Mouse (Mus musculus): ENCODE results near the gene Zcchc14. TPM values are rescaled to one million over a fixed set of nuclear protein-coding genes. Genes with fewer than 3 reads are reported as not detected.
"Not testable (repeated sequence)": the region's sequence is repeated elsewhere in the genome, so short reads cannot be mapped to it uniquely, and the experiment has no call there.

Gene Zcchc14
- total RNA-seq, 1 experiment from 2014 or later: under 0.01 TPM

GRCm38 (mm10) chr8:121668553-121668952 lies 15.9 kb upstream of the Zcchc14 start:
- no peak for ATAC-seq (ENCODE audit: extremely low read depth, insufficient number of reproducible peaks, low FRiP score, poor library complexity, severe bottlenecking)

- not testable (repeated sequence) for ATAC-seq (ENCODE audit: extremely low read depth, insufficient number of reproducible peaks, low FRiP score, poor library complexity, severe bottlenecking)
Observed at GRCm38 (mm10) chr8:121667936-121668500, 15.3 kb upstream of the Zcchc14 start.

DNA sequence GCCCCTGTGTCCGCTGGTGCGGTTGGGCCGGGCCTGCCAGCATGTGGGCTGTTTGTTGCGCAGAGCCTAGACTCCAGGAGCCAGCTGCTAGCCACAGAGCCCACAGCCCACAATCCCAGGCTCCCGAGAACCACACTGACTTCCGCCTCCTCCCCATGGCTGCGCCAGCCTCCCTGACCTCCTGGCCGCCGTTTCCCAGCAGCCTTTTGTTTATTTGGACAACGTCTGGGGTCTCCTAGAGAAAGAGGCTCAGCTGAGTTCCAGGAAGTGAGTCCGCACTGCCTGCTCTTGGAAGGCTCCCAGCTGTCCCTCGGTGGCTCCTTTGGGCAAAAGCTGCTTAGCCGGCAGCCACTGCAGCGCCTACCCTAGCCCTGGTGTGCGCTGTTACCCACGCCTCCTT lies 12.6 kb upstream of the Zcchc14 start:
- no peak for ATAC-seq (ENCODE audit: extremely low read depth, insufficient number of reproducible peaks, low FRiP score, poor library complexity, severe bottlenecking)

DNA sequence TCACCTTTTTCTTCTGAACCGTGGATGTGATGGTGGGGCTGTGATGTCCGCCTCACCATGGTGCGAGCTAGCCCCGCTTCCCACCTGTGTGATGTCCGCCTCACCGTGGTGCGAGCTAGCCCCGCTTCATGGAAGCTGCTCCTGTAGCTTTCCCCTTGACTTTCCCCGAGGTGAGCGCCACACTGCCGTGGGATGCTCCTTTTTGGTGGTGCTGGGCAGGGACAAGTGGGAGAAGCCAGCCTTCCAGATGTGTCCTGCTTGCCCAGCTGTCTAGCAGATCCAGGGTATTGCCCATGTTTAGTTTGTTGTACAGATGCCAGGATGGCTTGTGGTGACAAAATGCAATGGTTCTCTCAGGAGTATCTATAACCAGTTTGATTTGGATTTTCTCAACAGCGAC lies 10.4 kb upstream of the Zcchc14 start:
- ATAC-seq (ENCODE audit: extremely low read depth, insufficient number of reproducible peaks, low FRiP score, poor library complexity, severe bottlenecking): no peak

DNA sequence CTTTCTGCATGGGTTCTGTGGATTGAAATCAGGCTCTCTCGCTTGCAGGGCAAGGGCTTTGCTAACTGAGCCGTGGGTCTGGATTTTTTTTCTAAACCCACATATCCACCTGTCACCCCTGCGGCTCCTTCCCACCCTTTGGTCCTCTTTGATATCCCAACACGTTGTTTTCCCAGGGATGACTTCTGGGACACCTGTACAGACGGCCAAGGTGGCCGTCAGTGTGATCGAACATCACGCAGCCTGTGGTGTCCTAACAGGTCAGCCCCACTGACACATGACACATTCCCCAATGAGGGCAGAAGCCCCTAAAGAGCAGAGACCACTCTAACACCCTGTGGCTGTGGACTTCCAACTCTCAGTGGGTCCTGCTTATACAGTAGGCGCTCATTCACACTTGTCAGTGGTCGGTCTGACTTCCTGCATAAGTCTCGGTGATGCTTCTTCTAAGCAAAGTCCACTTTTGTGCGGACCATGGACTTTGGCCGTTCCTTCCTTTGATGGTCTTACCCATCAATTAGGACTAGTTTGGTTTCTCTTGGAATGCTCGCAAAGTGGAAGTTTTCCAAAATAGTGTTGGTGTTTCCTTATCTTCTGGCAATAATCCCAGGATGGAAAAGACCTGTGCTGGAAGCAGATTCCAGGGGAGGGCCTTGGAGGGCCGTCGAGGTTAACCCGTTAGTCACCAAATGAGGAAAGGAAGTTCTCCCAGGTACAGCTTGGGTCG lies 9.1 kb upstream of the Zcchc14 start:
- no peak for ATAC-seq (ENCODE audit: extremely low read depth, insufficient number of reproducible peaks, low FRiP score, poor library complexity, severe bottlenecking)

DNA sequence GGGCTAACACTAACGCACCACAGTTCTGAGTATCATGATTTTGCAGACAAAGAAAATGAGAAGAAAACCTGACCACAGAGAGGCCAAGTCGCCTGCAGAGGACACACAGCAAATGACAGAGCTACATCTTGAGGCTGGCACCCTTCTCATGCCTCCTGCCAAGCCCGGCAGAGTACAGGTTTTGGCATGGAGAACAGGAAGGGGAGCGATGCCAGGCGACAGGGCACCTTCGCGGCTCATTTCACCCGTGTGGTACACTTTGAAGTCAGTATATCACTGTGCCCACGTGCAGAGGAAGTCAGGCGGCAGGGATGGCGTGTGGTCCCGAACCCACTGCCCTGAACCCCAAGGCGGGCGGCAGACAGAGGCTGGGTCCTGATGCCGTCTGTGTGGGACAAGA lies 7.9 kb upstream of the Zcchc14 start:
- no peak for ATAC-seq (ENCODE audit: extremely low read depth, insufficient number of reproducible peaks, low FRiP score, poor library complexity, severe bottlenecking)

DNA sequence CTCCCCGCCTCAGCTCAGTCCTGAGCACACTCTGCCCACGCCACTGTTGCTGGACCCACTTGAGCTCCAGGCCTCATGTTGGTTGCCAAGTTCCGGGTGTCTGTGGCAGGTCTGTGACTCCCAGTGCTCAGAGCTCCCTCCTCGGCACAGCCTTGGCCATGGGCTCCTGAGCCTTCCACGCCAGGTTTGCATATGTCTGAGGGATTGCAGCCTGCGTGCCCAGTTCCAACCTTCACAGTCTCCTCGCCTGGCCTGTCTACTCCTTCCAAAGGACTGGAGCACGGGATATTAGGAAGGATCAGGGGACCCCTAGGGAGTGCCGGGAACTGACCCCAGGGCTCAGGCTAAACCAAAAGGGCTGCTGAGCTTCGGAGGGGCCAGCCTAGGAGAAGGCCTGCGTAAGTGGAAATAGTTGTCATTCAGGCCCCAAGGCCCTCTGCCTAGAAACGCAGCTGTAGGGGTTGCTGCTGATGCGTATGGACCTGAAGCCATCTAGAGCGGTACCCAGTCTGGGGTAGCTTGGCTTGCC lies 2.3 kb upstream of the Zcchc14 start:
- no peak for ATAC-seq (ENCODE audit: extremely low read depth, insufficient number of reproducible peaks, low FRiP score, poor library complexity, severe bottlenecking)

DNA sequence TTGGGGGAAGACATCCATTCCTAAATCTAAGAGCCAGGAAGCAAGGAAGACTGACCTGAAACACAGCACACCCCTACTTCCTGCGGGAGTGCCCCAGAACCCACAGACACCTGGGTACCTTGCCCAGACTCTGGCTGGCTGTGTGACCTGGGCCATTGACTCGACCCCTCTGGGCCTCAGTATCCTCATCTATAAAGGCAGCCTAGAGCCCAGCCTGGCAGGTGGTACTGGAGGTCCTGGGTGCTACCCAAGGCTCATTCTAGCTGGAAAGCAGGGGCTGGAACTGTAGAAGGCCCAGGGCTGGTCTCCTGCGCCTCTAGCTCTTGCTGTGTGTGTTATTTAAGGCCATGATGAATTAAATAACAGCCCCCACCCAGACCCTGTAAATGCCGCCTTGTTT lies 1.4 kb upstream of the Zcchc14 start:
- ATAC-seq (ENCODE audit: extremely low read depth, insufficient number of reproducible peaks, low FRiP score, poor library complexity, severe bottlenecking): no peak

- no peak for ATAC-seq (ENCODE audit: extremely low read depth, insufficient number of reproducible peaks, low FRiP score, poor library complexity, severe bottlenecking)
Observed at GRCm38 (mm10) chr8:121653340-121654019, 779 bp upstream of the Zcchc14 start.

DNA sequence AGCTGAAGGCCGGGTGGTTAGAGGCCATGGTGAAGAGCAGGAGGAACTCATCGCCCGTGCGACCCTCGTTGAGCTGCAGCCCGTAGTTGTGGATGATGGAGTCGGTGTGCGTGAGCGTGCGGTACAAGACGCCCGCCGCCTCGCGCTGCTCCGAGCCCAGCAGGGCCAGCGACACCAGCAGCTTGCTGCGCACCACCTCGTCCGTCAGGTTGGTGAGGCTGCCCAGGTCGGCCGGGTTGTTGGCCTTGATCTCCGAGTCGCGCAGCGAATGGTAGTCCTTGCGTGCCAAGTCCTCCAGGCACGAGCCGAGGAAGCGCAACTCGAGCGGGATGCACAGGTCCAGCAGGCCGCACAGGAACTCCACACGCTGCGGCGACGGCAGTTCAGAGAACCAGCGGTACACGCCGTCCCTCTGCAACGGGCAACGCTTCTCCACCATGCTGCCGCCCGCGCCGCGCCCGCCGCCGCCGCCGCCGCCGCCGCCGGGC lies 783 bp downstream of the Zcchc14 start:
- ATAC-seq (ENCODE audit: extremely low read depth, insufficient number of reproducible peaks, low FRiP score, poor library complexity, severe bottlenecking): no peak

- no peak for ATAC-seq (ENCODE audit: extremely low read depth, insufficient number of reproducible peaks, low FRiP score, poor library complexity, severe bottlenecking)
Observed at GRCm38 (mm10) chr8:121651308-121651873, 1.3 kb downstream of the Zcchc14 start.

- no peak for ATAC-seq (ENCODE audit: extremely low read depth, insufficient number of reproducible peaks, low FRiP score, poor library complexity, severe bottlenecking)
Observed at GRCm38 (mm10) chr8:121650389-121651307, 2.1 kb downstream of the Zcchc14 start.

- ATAC-seq (ENCODE audit: extremely low read depth, insufficient number of reproducible peaks, low FRiP score, poor library complexity, severe bottlenecking): no peak
Observed at GRCm38 (mm10) chr8:121649904-121650303, 2.8 kb downstream of the Zcchc14 start.

- no peak for ATAC-seq (ENCODE audit: extremely low read depth, insufficient number of reproducible peaks, low FRiP score, poor library complexity, severe bottlenecking)
Observed at GRCm38 (mm10) chr8:121649423-121649822, 3.3 kb downstream of the Zcchc14 start.

- ATAC-seq (ENCODE audit: extremely low read depth, insufficient number of reproducible peaks, low FRiP score, poor library complexity, severe bottlenecking): no peak
Observed at GRCm38 (mm10) chr8:121648451-121648850, 4.2 kb downstream of the Zcchc14 start.

DNA sequence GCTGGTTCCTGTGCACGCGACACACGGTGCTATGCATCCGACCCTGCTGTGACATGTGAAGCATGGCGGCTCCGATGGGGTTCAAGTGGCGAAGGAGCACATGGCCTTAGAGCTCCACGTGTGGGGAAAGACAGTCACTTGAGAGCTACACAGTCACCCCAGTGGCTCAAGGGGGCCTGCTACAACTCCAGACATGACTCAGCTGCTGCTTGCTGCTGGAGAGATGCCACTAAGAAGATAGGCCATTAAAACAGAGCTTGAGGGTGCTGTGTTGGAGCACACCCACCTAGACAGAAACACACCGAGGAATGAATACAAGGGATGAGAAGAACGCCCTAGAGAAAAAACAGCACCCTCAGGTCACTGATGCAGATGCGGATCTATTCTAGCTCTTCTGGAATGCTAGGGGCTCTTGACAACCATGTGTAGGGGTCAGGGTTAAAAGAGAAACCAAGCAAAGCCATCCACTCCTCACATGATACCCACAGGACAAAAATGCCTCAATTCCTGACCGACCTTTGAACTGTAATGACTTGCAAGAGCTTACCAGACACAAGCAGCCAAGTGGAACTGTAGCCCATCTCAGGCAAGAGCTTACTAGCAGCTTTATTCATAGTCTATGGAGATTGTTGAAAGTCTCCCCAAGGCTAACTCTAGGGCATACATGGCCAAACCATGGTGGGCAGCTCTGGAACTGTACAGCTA lies 5.0 kb downstream of the Zcchc14 start:
- no peak for ATAC-seq (ENCODE audit: extremely low read depth, insufficient number of reproducible peaks, low FRiP score, poor library complexity, severe bottlenecking)

DNA sequence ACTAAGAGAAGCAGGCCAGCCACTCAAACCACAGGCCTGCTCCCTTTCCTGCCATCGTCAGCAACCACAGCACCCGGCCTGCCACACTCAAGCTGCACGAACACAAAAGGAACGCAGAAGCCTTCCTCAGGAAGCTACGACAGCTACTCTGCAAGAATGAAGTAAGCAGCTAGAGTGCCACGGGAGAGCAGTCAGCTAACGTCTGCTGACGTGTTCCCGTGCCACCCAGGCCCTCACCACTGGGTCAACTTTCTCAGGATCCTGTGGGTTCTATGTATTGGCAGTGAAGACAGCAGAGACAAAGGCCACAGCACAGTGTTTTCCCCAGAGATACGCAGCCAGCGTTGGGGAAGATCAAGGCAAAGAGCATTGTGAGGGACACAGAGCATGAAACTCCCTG lies 9.3 kb downstream of the Zcchc14 start:
- ATAC-seq (ENCODE audit: extremely low read depth, insufficient number of reproducible peaks, low FRiP score, poor library complexity, severe bottlenecking): no peak

- ATAC-seq (ENCODE audit: extremely low read depth, insufficient number of reproducible peaks, low FRiP score, poor library complexity, severe bottlenecking): no peak
Observed at GRCm38 (mm10) chr8:121642804-121643203, 9.9 kb downstream of the Zcchc14 start.

Measured in neutrophil, adult 5-6 weeks (primary cell).